Mouse (Mus musculus) left cerebral cortex, adult 9 months (tissue): ENCODE measurements around the gene Cckbr.

Source experiments
- DNase-seq, 2 experiments: peaks; one replicate each; pipeline ENCODE4 v3.0.0; 2022; ENCODE audit warnings: low spot score in 2 of 2

The Cckbr gene

GRCm38 (mm10) chr7:105497881-105498280 lies 72.3 kb downstream of the Cckbr start:
- no peak for DNase-seq

DNA sequence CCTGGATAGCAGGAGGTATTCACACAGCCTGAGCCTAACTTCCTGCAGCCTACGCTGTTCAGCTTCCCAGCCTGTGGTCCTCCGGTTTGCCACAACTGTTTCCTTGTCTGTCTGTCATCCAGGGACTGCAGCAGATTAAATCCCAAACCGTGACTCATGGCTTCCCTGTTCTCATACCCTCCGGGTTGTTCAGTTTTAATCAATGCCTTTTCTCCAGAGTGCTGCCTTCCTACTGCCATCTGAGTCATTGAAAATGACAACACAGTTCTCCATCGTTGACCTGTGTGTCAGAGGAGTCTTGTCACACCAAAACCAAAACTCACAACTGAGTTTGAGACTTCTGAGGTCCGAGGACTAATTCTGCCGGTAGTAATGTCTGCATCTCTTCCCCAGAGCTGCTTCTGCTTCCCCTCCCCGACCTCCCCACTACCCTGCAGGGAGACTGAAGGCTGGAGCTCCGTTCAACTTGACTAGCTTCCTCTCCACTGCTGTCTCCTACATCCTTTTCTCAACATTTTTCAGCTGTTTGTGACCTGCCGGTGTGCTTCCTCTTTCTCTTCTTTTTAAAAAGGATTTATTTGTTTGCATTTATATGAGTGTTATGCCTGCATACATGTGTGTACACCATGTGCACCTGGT lies 73.4 kb downstream of the Cckbr start:
- no peak for DNase-seq

- DNase-seq, result no peak
Observed at GRCm38 (mm10) chr7:105499676-105500075, 74.1 kb downstream of the Cckbr start.

GRCm38 (mm10) chr7:105501984-105502383 lies 76.5 kb downstream of the Cckbr start:
- no peak for DNase-seq

DNA sequence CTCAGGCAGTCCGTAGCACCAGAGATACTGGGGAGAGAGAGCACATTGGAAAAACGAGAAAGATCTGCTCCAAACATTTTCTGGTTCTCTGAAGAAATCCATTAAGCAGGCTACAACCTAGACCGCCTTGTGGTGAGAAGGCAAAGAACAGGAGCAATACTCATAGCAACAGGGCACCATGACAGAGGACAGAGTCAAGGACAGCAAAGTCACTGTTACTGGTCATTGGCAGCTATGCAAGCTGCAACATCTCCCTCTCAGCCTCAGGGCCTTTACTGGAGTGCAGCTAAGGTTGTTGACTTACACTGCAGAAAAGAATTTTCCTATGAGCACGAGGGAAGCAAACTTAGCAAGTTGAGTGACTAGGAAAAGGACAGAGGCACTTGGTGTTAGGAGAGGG lies 81.7 kb downstream of the Cckbr start:
- no peak for DNase-seq

DNA sequence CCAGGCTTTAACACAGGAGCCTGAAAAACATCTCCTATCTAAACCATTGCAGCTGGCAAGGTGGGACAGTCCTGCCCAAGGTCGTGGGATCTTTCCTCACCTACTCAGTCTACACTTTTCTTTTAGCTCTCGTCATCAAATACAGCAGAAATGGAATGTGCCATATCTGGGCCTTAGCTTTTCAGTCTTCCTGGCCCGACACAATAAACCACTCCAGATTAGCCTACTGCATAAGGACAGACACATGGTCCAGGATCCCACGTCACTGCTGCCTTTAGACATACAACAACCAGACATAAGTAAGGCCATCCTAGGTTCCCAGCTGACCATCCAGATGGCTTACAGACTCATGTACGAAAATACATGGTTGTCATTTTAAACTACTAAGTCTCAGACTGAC lies 84.6 kb downstream of the Cckbr start:
- DNase-seq, result peak; percentile 19 to 47

GRCm38 (mm10) chr7:105513845-105514291 lies 88.3 kb downstream of the Cckbr start:
- no peak for DNase-seq

- no peak for DNase-seq
Observed at GRCm38 (mm10) chr7:105514561-105514960, 89.0 kb downstream of the Cckbr start.

DNA sequence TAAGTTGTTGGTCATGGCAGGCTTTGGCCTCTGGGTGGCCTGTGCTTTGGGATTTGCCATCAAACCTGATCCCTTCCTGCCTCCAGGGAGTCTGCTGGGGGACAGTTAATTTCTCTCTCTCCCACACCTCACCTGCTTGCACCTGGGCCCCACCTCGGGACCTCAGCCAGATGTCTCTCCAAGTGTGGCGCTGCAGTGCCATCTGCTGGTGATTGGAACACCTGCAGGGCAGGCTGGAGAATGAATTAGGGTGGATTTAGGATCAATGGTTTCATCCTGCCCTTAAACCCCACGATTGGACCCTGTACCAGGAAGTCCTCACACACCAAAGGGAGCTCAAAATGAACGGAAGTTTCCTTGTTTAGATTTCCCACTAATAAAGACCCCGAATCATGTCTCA lies 89.6 kb downstream of the Cckbr start:
- DNase-seq, result peak; percentile 14 to 62

DNA sequence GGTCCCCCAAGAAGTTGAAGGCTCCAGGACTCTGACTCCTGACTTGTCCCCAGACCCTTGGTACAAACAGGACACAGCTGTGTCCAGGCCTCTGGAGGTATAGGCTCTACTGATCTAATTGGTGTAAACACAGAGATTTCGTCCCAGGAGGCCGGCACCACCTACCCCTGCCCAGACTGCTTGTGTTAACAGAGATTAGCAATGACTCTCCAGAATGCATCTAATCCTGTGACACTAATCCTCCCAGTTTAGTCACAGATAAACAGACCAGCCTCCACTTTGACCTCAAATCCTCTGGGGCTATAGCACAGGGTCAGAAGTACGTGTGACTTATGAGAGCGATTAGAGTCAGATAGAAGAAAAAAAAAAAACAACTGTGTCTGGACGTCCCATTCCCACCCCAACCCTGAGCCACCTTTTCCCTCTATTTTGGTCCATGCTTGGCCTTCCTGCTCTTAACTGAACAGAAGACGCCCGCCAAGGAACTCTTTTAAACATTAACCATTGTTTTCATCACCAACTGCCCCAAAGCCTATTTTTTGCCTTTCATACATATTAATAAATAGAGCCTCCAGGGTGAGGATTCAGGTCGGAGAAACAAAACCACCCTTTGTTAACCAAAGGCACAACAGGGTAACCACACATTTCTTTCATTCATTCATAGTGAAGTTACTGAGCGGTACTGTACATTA lies 91.3 kb downstream of the Cckbr start:
- DNase-seq, result no peak

DNA sequence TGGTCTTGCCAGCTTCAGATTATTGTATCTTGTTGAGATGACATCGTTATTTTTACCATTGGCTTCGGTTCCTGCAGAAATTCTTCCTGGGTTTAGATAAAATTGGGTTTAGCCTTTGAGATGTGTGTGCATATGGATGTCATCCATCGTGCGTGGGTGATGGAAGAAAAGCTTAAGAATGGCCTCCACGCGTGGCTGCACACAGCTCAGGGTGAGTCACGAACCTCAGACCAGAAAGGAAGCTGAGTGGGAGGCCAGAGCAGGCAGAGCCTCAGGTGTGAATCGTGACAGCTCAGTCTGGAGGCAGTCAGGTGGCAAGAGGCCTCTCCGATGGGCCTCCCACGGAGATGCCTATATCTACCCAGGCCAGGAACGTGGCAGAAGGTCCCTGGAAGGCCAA lies 93.8 kb downstream of the Cckbr start:
- DNase-seq, result peak; percentile 90 to 94

GRCm38 (mm10) chr7:105519771-105520170 lies 94.2 kb downstream of the Cckbr start:
- peak in 1 of 2 experiments; percentile 55 for DNase-seq

GRCm38 (mm10) chr7:105520201-105520600 lies 94.7 kb downstream of the Cckbr start:
- DNase-seq, result no peak
